In genomic region chr2:101834816-101835523, GRCm38 (mm10) we compare ENCODE assay signal across 12 mouse cellular contexts.
"Had no signal": no experiment of that assay in that cellular context is flagged by ENCODE, and none has a peak within 500 bp of the region (broad histone marks: within the 10 kb centered on the region; RNA-seq: fewer than 3 reads in every experiment).

No protein-coding gene starts in this region.

- H3K4me2 ChIP-seq: limb, embryonic 13.5 days; lung, embryonic 15.5 days; midbrain, embryonic 13.5 days; neural tube, embryonic 12.5 days had no signal

- H3K9ac ChIP-seq: limb, embryonic 13.5 days; lung, embryonic 15.5 days; midbrain, embryonic 13.5 days; neural tube, embryonic 12.5 days had no signal

- H3K27ac ChIP-seq: layer of hippocampus, adult 2 months; limb, embryonic 13.5 days; lung, embryonic 15.5 days; midbrain, embryonic 13.5 days; neural tube, embryonic 12.5 days; stomach, postnatal 0 days had no signal

- H3K4me3 ChIP-seq: layer of hippocampus, adult 2 months; limb, embryonic 13.5 days; lung, embryonic 15.5 days; midbrain, embryonic 13.5 days; neural tube, embryonic 12.5 days had no signal

- H3K36me3 ChIP-seq: limb, embryonic 13.5 days; lung, embryonic 15.5 days; midbrain, embryonic 13.5 days; neural tube, embryonic 12.5 days had no signal

- H3K9me3 ChIP-seq: limb, embryonic 13.5 days; lung, embryonic 15.5 days; midbrain, embryonic 13.5 days; neural tube, embryonic 12.5 days had no signal

- H3K27me3 ChIP-seq: limb, embryonic 13.5 days; lung, embryonic 15.5 days; midbrain, embryonic 13.5 days; neural tube, embryonic 12.5 days had no signal

- DNase-seq: kidney, adult 18-20 months; kidney, postnatal 10 days; kidney, postnatal 4 days; left cerebral cortex, postnatal 4 days; lung, postnatal 4 days; thymus, postnatal 4 days had no signal

- ATAC-seq: midbrain, embryonic 13.5 days had no signal

- H3K4me1 ChIP-seq: neural tube, embryonic 12.5 days had no signal
